Mouse (Mus musculus) urinary bladder, adult 18-20 months (tissue): ENCODE results near the gene Olfr183.
"Not testable (repeated sequence)": the region's sequence is repeated elsewhere in the genome, so short reads cannot be mapped to it uniquely, and the experiment has no call there.

Source experiments
- DNase-seq, 2 experiments: peaks; one replicate each; pipeline ENCODE4 v3.0.0; 2022; ENCODE audit warnings: low spot score in 2 of 2, mixed read lengths in 2 of 2

Olfr183 gene

DNA sequence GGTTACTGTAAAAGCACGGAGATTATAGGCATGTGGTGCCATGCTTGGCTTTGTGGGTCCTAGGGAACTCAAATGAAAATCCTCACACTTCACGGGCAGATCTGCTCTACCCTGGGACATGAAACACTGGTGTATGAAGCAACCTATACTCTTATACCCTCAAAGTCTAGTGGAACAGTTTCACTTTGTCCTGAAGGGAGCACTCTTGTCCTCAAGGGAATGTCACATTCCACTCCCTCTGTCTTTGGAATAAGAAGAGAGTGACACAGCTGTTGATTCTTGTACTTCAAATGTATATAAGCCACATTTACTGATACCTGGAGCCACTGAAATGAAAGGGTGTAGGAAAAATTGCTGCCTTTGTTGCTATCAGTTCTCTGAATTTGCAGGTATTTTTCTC is at the start of gene Olfr183:
Olfr183 (plus strand) TSS at position 301 of the 400 bp plus-strand sequence.
- DNase-seq, result no peak

DNA sequence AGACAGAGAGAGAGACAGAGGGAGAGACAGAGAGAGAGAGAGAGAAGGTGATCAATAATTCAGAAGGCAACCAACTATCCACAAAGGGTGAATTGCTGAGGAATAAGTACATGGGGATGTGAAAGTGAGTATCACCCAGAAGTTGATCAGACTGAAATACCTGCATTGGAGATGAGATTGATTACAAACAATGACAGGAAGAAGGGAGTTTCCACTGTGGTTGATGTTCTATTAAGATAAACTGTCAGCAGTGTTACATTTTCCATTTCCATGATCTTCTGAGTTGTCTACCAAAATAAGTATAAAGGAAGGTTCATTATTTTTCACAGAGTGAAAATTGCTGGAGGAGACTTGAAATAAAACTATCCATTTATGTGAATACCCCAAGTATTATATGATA is 12.0 kb downstream of the Olfr183 start:
- DNase-seq, result no peak

DNA sequence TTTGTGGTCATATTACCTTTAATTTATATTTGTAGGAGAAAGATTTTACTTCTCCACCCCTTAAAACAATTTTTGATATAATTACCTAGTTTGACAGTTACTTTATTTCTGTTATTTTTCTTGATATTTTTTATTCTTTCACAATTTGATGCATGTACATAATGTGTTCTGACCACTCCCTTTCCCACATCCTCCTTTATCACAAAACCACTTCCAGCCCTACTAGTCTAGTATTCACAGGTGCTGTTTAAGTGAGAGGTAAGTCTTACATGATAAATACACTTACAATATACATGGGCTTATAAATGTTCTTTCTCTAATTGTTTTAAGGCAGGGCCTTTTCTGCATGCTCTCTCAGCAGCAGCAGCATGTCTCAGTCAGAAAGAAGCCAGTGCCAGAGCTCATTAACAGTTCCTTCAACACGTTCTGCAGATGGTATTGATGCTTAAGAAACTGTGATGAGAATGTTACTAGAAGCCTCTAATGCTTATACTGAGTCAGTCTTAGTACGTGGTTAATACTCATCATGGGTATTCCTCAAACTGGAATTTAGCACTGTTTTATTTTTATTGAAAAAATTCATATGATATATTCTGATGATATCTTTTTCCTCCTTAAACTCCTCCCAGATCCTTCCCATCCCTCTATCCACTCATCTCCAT is 18.3 kb downstream of the Olfr183 start:
- DNase-seq, result no peak

DNA sequence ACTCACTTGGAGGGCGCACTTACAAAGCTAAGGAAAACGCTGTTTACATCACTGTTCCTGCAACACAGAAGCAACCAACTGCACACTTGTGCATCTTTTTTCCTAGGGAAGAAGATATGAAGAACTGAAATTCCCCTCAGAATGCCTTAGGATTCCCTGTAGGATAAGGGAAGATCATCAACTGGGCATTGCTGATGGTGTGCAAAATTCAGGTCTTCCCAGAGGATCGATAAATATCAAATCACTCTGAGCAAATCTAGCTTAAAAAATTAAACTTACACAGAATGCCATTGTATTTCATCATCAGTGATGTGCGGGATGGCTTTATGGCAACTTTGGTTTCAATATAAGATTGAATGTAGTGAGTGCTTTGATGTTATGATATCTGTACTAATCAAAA is 35.0 kb downstream of the Olfr183 start, which contains the start of gene Olfr186:
Olfr186 (minus strand) TSS at position 101 of the 400 bp plus-strand sequence.
- no peak for DNase-seq

DNA sequence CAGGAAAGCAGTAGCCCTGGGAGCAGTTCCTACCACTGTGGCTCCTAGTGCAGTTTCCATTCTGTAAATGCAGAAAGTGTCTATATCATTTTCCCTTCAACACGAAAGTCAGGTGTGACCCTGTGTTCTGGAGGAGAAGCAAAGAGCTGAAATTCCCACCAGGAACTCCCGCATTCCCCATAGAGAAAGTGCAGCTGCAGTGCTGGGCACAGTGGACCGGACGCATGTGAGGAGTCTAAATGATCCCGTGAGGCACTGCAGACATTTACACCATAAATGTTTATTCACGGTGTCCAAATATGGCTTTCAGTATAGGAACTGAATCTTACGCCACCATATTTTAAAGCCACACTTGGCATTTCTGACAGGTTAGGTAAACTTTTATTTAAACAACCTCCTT is 44.6 kb downstream of the Olfr183 start, which contains the start of gene Olfr187:
Olfr187 (minus strand) TSS at position 58 of the 400 bp plus-strand sequence.
- no peak for DNase-seq

DNA sequence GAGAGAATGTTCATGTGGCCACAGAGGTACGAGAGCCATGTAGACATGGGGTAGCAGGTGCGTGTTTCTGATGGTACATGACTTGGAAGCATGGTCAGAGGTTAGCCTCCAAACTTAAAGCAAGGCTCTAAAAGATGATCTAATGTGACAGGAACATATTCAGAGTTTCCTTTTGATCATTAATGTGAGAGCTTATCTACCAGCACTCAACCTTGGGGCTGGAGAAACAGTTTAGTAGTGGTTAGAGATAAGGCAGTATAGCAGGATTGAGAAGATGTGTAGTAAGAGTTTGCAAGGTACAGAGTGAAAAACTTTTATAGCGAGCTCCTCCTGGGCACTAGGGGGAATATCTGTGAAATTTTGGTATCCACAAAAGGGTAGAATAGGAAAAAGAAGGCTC is 50.7 kb downstream of the Olfr183 start:
- no peak for DNase-seq

DNA sequence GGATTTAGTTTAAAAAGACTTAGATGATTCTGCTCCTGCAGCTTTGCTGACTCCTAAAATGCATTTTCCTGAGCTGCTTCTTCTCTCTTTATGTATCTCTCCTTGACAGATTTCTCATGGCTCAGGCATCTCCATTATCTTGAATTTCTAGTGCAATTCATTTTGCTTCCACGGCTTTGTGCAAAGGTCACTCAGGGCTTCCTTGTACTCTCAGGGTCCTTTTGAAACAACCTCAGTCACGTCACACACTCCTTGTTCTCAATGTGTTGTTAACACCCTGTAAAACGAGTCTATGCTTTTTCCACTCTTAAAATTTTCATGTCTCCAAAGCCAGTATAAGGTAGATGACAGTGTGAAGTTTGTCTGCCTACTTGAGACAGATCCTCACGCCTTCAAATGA is 52.4 kb downstream of the Olfr183 start:
- DNase-seq, result no peak

DNA sequence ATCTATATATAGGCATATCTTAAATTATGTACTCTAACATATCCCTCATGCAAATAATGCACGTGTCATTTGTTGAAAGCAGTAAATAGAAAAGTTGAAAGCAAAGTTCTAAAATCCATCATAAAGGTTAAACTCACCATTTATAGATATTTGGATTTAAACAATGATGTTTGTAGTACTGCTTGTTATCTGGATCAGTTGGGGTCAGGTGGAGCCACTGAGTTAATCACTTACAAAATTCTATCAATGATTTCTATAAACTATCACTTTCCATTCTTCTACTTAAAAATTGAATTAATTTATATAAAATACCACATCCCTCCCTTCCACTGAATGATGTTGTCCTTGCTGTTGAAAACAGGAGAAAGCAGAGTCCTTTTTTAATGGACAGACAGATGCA is 53.7 kb downstream of the Olfr183 start:
- DNase-seq, result no peak

DNA sequence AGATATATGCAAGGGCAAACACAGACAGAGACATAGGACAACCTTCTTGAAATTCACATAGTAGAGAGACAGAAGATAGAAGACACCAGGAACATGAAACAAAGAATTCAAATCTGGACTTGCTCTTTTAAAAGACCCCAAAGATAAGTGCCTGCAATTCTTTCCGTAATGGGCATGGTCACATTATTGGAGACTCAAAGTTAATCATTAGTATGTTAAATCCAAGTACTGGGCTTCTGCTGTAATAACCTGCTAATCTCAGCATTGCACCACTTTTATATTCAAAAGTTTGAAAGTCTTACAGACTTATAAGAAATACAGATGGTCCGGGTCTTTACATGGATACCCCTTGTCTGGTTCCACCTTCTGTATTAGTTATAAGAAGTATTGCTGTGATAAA is 54.1 kb downstream of the Olfr183 start:
- DNase-seq, result not testable (repeated sequence)
